Mouse (Mus musculus) gastrocnemius, adult 18-20 months (tissue): Measurements from ENCODE around the gene Oosp3. TPM values are rescaled to one million over a fixed set of nuclear protein-coding genes. Genes with fewer than 3 reads are reported as not detected.

ENCODE experiments used
- DNase-seq: peaks from one replicate; pipeline ENCODE4 v3.0.0; 2021; ENCODE audit warnings: low spot score
- long read RNA-seq, 2 experiments: library from polyadenylated mRNA; stranded (forward); transcript quantifications; one replicate each; pipeline ENCODE4 v2.0.0; 2021
- total RNA-seq, 2 experiments: library from RNA; stranded (reverse); gene quantifications; 2 replicates each; pipeline ENCODE4 v1.2.3; 2021

Gene Oosp3
- not detected for total RNA-seq
- long read RNA-seq, experiment 1: 0 reads
- long read RNA-seq, experiment 2: 0 reads

DNA sequence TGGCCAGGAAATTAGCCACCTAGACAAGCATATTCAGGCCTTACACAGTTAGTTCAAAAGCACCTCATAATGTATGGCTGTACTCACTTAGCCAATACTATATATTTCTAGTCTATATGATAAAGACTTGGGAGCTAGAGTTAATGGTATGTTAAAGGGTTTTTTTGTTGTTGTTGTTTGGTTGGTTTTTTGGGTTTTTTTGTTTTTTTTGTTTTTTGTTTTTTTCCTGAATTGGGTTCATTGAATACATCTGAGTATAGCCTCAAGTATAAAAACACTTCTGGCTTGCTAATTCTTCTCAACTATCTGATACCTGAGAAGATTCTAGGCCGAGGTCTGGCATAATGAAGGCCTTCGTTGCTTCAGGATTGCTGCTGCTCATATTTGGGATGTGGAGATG is at the start of gene Oosp3:
Gene Oosp3, plus strand, starts transcription at position 301 of the 400 bp plus-strand sequence.
- DNase-seq: no peak

DNA sequence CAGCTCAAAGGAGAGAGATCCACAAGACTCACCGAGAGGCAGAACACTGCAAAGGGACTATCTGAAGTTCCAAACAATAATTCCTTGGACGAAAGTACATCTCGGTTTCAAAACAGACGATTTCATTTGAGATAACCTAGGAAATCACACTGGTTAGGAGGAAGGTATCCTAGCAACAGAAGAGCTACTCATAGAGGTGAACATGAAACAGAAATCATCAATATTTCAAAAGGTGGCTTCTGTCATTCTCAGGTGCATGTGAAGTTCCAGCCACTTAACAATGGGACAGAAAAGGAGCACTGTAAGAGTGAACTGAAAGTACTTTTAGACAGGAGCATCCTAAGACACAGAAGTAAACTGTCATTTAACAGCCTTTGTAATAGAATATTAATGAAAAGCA is 47.3 kb upstream of the Oosp3 start:
- no peak for DNase-seq

DNA sequence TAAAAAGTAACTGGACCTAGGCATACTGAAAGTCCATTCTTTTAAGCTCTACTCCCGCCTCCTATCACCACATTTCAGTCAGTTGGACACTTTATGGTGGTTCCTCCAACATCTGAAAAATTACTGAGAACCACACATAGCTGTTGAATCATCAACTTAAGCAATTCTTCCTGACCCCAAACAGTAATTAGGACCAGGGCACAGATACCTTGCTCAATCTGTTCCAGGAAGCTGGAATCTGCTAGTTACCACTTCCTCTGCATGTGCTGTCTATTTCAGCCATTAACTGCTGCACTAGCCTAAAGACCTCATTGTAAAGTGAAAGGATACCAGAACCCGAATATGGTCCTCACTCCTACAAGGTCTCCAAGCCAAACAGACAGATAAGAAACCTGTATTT is 37.7 kb upstream of the Oosp3 start:
- DNase-seq: no peak

DNA sequence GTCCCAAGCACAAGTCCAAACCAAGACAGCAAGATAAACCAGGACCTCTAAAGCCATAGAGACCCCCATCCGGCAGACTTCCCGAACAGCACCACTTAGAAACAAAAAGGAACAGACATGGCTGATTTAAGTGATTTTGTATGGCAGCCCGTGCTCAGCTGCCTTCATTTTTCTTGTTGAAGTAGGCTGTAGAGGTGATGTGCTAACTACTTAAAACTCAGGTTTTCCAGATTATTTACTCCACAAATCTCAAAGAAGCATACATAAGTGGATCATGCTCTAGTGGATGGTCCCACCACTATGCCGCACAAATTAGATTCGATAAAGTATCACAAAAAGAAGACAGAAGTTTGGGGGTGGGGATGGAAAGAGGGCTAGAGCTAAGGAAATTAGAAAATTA is 36.4 kb upstream of the Oosp3 start, which contains the start of gene Oosp2:
Gene Oosp2, minus strand, starts transcription at position 101 of the 400 bp plus-strand sequence.
- DNase-seq: no peak

DNA sequence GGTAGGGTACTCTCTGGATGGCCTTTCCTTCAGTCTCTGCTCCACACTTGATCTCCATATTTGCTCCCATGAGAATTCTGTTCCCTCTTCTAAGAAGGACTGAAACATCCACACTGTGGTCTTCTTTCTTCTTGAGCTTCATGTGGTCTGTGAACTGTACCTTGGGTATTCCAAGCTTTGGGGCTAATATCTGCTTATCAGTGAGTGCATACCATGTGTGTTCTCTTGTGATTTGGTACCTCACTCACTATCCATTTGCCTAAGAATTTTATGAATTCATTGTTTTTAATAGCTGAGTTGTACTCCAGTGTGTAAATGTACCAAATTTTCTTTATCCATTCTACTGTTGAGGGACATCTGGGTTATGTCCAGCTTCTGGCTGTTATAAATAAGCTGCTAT is 35.3 kb upstream of the Oosp3 start:
- DNase-seq: no peak

DNA sequence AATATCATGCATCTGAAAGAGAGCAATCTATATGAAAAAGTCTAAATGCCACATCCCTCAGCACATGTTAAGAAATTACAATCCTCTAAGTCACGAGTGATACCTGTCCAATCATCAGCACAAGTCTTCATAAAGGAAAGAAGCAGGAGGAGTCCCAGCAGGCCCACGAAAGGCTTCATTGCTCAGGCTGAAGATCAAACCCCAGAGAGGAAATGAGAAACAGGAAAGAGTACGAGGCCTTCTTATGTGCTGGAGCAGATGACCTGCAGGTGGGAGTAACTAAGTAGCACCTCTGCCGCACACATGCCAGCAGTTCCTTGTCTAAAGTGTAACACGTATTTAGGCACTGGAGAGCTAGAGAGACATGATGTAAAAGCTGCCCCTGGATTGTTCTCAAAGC is 6.0 kb upstream of the Oosp3 start, which contains the start of gene Oosp1:
Gene Oosp1, minus strand, starts transcription at position 312 of the 400 bp plus-strand sequence.
- DNase-seq: no peak

DNA sequence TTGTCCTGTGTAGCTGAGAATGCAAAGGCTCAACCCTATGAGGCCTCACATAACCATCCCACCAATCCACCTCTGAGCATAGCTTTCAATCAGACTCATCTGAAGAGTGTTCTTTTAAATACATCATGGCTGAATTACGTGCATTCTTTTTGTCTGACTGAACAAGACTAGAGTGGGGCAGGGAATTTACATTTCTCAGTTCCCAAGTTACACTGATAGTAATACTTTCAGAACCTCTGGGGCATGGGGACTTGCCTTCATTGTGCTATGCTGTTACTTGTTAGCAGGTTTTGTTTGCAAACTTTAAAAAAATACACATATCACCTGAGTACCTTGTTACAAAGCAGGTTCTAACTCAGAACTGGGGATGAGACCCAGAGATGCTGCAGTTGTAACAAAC is 5.4 kb upstream of the Oosp3 start:
- no peak for DNase-seq

DNA sequence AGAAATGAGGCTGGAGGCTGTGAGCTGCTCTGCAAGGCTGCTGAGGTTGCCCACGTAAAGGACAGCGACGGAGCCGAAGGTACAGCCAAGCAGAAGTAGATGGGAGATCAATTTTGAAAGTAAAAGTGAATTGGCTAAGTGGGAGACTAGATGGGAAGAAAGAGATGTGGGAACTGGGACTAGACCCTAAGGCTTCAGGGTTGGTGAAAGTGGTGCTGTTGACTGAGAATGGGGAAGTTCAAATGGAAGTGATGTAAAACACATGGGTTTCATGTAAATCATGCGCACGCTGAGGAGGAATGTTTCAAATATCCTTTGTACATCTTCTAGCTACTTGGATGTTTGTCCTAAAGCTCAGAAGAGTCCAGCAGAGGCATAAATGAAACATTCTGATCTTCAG is 1.5 kb downstream of the Oosp3 start:
- DNase-seq: no peak

DNA sequence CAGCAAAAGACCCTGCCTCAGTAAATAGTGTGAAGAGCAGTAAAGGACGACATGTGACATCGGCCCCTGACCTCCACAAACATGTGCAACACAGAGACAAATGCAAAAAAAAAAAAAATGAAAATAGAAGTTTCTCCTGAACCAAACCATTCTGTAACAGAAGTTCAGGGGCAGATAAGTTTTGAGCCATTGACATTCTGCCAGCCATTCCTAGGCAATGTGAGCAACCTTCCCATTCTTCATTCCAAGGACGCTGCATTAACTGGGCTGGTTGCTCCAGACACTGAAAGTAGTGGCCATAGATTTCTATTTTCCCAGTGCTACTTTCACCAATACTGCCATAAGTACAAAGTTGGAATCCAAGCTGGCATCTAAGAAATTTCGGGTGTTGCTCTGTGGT is 15.6 kb downstream of the Oosp3 start:
- no peak for DNase-seq

DNA sequence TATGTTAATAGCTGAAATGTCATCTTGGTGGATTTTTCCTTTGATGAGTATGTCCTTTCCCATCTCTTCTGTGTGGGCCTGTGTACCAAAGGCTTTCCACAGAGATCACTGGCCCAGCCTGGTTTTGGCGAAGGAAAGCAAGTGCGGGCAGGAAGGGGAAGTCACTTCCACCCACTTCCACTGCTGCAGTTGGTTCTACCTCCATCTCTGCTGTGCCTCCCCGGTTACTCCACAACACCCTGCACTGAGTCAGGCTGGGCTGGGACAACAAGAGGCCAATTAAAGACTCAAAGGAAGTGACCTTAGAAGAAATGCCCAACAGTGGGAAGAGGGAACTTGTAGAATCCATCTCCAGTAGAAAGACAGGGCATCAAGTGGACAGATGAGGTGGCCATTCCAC is 23.2 kb downstream of the Oosp3 start:
- no peak for DNase-seq

DNA sequence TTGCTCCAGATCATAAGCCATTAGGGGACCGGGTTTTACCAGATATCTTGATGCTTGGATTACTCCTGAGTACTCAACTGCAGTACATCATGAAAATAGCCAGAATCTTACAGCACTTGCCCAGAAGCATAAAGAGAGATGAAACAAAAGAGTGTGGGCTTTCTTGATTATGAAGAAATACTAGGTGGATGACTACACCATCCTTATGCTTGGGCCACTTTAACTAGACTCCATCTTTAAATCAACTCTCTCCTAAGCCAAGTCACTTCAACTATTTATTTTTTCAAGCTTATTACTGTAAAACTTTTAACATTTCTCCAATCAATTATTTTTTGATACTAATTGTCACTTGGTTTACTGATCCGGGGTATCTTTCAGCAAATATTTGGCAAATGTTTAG is 27.0 kb downstream of the Oosp3 start:
- no peak for DNase-seq

DNA sequence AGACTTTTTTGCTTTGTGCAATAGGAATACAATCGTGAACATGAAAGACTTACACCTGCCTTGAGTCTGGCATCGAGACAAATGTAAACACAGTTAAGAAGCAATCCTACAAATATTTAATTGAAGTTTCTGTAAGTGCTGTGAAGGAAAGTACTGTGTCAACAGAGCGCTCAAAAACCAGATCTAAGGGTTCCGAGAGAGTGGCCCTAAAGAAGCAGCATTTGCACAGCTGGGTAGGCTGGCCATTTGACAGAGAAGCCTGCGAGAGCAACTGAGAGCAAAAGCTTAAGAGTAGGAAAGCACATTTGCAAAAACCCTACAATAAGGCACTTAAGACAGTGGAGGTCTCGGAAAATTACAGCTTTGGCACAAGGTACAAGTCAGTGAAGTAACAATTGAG is 27.4 kb downstream of the Oosp3 start:
- DNase-seq: no peak

DNA sequence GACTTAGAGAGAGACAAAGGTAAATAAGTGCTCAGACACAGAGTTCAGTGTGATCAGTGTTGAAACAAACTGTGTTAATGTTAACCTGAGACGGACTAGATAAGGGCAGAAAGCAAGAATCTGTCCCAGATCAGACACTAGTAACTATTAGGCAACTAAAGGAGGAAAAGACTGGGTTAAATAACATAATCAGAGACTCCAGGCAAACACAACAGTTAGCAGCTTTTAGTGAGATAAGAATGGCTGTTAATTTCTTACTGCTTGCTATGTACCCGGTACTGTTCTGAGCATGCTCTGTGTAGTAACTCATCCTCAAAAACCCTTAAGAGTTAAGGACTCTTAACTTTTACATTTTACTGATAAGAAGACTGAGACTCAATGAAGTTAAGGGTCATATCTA is 29.1 kb downstream of the Oosp3 start:
- no peak for DNase-seq

DNA sequence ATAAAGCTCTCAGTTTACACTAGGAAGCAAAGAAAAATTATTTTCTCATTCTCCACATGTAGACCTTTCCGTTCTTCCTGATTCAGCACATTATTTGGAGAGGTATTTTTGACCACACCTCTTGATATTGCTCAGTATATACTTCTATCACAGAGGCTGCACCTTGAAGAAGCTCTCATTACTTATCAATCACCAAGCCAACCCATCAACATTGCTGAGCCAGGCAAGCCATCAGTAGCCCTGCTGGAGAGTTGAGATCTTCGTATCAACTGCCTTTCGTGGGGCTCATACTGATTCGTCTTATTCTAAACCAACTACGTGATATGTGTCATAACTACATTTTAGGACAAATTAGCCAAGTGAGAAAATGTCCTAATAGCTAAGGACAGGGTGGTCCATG is 30.4 kb downstream of the Oosp3 start:
- no peak for DNase-seq

DNA sequence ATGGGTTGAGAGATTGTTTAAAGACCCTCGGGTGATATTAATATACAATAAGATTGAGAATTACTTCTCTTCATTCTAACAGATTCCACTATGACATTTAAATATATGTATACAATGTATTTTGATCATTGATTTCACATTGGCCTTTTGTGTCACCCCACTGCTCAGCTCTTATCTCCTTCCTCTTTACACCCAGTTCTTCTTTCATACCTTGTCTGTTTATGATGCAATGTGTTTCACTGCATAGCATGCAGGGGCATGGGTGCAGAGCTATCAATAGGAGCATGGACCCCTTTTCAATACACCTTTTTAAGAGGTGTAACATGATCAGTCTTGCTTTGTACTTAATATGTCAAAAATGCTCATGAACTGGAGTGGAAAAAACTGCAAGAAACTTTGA is 33.4 kb downstream of the Oosp3 start:
- DNase-seq: no peak

DNA sequence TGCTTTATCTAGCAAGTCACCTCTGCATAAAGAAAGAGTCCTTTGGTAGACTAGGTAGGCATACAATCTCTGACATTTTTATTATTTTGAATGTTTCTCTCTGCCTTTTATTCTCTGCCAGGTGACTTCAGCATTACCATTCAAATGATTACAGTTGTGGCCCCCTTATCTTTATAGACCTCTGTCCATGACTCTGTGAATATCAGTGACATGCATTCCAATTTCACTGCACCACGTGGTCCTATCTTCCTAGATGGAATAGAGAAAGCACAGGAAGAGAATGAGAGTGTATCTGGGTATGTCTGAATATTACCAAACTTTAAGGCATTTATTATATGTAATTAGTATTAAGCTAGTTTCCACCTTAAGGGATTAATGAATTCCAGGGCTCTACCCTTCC is 39.6 kb downstream of the Oosp3 start:
- no peak for DNase-seq

DNA sequence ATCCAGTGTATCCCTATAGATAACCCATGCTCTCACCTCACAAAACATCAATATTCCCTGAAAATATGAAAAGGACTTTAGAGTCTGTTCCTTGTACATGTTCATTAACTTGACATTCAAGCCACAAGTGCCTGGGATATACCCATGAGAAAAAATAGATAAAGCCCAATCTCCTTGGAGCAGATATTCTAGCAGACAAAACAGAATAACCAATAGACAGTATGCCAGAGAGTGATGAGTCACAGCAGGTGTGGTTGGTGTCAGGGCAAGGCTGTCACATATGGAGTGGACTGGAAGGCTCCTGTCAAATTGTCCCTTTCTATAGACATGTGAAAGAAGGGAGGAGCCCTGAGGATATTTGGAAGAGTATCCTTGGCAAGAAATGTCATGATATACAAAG is 48.8 kb downstream of the Oosp3 start:
- no peak for DNase-seq

DNA sequence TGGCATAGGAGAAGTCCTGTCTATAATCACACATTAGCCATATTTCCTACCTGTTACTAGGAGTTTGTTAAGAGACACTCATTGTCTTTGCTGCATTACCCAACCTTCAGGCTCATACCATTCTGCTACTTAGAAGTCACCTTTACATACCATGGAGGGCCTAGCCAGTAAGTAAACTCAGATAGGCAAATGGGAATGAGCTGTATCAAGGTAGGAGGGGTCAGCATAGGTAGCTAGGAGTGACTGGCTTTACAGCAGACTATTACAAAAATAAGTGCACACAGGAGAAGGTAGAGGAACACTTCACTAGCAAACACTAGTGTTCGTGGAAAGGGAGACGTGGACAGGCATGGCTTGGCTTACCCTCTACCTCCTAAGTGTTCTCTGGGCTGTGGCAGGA is 50.4 kb downstream of the Oosp3 start, which contains the start of gene Gif:
Gene Gif, plus strand, starts transcription at position 257 of the 400 bp plus-strand sequence.
- DNase-seq: no peak

Other genes starting within 250 kb of the Oosp3 start
- gene Ms4a6c, start 227.7 kb upstream of the Oosp3 start, total RNA-seq: 1 to 10 TPM; 1.7 to 2.2 TPM
- not detected for gene Gm8369, start 211.1 kb upstream of the Oosp3 start, total RNA-seq
- 1 to 10 TPM; 1.7 to 3.0 TPM for gene Ms4a6b, start 180.5 kb upstream of the Oosp3 start, total RNA-seq
- 1 to 10 TPM; 2.5 to 3.6 TPM for gene Ms4a4d, start 160.3 kb upstream of the Oosp3 start, total RNA-seq
- gene Ms4a6d, start 92.2 kb upstream of the Oosp3 start, total RNA-seq: 1 to 10 TPM in 1 of 2 experiments, under 1 TPM in 1; 0.73 to 1.4 TPM
- under 1 TPM in 1 of 2 experiments, not detected in 1; 0.26 TPM for gene Ms4a2, start 73.3 kb upstream of the Oosp3 start, total RNA-seq
- gene Ms4a3, start 56.2 kb upstream of the Oosp3 start, total RNA-seq: not detected
- not detected for gene Oosp2, start 36.5 kb upstream of the Oosp3 start, total RNA-seq
- gene Oosp1, start 5.9 kb upstream of the Oosp3 start, total RNA-seq: not detected
- not detected for gene Gif, start 50.5 kb downstream of the Oosp3 start, total RNA-seq
- 10 to 100 TPM; 60.5 to 63.2 TPM for gene Mrpl16, start 73.3 kb downstream of the Oosp3 start, total RNA-seq
- 1 to 10 TPM; 1.7 to 1.8 TPM for gene Stx3, start 122.3 kb downstream of the Oosp3 start, total RNA-seq
- not detected for gene Olfr1417, start 142.2 kb downstream of the Oosp3 start, total RNA-seq
- not detected for gene Olfr1418, start 164.0 kb downstream of the Oosp3 start, total RNA-seq
- not detected for gene Olfr1419, start 178.1 kb downstream of the Oosp3 start, total RNA-seq
- gene Olfr1420, start 189.5 kb downstream of the Oosp3 start, total RNA-seq: not detected
- gene Patl1, start 215.3 kb downstream of the Oosp3 start, total RNA-seq: 10 to 100 TPM; 23.6 to 27.3 TPM